Mouse (Mus musculus) erythroblast, embryonic 14.5 days (primary cell): ENCODE measurements around the gene Rps2.

Experiments
- GATA1 ChIP-seq: IDR thresholded peaks from 2 replicates; pipeline ENCODE4 v1.6.1; 2012; ENCODE audit warnings: low read length, inconsistent platforms, mixed read lengths
- TAL1 ChIP-seq: IDR thresholded peaks from 3 replicates; pipeline ENCODE4 v1.6.1; 2012; ENCODE audit warnings: low read length, inconsistent platforms, mixed read lengths

DNA sequence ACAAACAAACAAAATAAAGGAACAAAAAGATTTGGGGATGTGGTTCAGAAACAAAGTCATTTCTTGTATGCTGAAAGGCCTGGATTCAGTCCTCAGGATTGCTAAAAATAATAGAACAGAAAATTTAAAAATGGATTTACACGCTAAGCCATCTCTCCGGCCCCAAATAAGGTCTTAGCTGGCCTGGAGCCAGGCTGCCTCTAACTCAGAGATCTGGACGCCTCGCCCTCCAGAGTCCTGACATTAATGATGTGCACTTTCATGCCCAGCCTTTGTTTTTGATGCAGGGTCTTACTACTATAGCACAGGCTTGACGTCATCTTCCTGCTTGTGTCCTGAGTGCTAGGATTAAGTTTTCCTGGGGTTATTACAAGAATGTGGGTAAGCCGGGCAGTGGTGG, 11.2 kb downstream of the Rps2 start:
- no peak for TF ChIP-seq GATA1
- TF ChIP-seq TAL1: no peak
